Mouse (Mus musculus): ENCODE data around the gene Rmnd5b.

- no peak for TF ChIP-seq POLR2A (IDR thresholded peaks at IDR 0.05; ENCODE audit: insufficient read length, low read depth)
- TF ChIP-seq E2F4 (IDR thresholded peaks at IDR 0.05; ENCODE audit: insufficient read depth) = no peak
- no peak for TF ChIP-seq POLR2AphosphoS2 (IDR thresholded peaks at IDR 0.05; ENCODE audit: insufficient read length, low read depth)
- TF ChIP-seq MAX (IDR thresholded peaks at IDR 0.05; ENCODE audit: low read depth) = no peak
- TF ChIP-seq TCF12 (IDR thresholded peaks at IDR 0.05; ENCODE audit: insufficient read depth, poor library complexity, severe bottlenecking) = peak; percentile 37
- TF ChIP-seq REST (IDR thresholded peaks at IDR 0.05; ENCODE audit: insufficient read depth, insufficient read length) = no peak
- TF ChIP-seq USF1 (IDR thresholded peaks at IDR 0.05; ENCODE audit: low read depth) = no peak
- no peak for TF ChIP-seq CEBPB (IDR thresholded peaks at IDR 0.05; ENCODE audit: insufficient read depth, poor library complexity, severe bottlenecking)
Measured at GRCm38 (mm10) chr11:51648566-51648965, 12.9 kb upstream of the Rmnd5b start.
